ENCODE assay signal across 7 mouse cellular contexts in genomic region chr12:75310766-75311165, GRCm38 (mm10). TPM values are rescaled to one million over a fixed set of nuclear protein-coding genes. Genes with fewer than 3 reads are reported as not detected.
A peak's percentile ranks its signal among the peaks of the same experiment; 100 is the strongest.
DNase-seq lines count a peak whose midpoint lies in the region; ATAC-seq and TF ChIP-seq lines count a peak whose summit lies in the region.

No protein-coding gene starts in this region.

- H3K4me3 ChIP-seq in heart, embryonic 11.5 days (ENCODE audit: low read depth, low read length), result no peak overlapping the region; the same call in 1 of the 2 replicates
- peak overlapping the region; percentile 3; the same call in 1 of the 2 replicates for H3K4me3 ChIP-seq in limb, embryonic 13.5 days
- H3K4me3 ChIP-seq in cerebellum, adult 2 months (replicated peaks; ENCODE audit: insufficient read depth, low read depth, low read length), result no peak overlapping the region
- H3K4me3 ChIP-seq in midbrain, embryonic 11.5 days (ENCODE audit: low read depth, low read length), result no peak overlapping the region

- H3K27ac ChIP-seq in heart, embryonic 11.5 days (ENCODE audit: low read depth, low read length), result no peak overlapping the region
- H3K27ac ChIP-seq in limb, embryonic 13.5 days, result no peak overlapping the region
- H3K27ac ChIP-seq in cerebellum, adult 2 months (ENCODE audit: insufficient read depth, low read length), result no peak overlapping the region
- H3K27ac ChIP-seq in midbrain, embryonic 11.5 days (ENCODE audit: low read depth, low read length), result no peak overlapping the region

- ATAC-seq in heart, embryonic 11.5 days (replicated peaks; ENCODE audit: insufficient number of reproducible peaks, low FRiP score, low TSS enrichment), result no peak
- ATAC-seq in limb, embryonic 13.5 days (ENCODE audit: low FRiP score, low read depth), result no peak
- no peak for ATAC-seq in midbrain, embryonic 11.5 days (ENCODE audit: low FRiP score)

- H3K4me2 ChIP-seq in heart, embryonic 11.5 days, result peak overlapping the region; percentile 49
- H3K4me2 ChIP-seq in limb, embryonic 13.5 days (replicated peaks), result peak overlapping the region; percentile 85
- H3K4me2 ChIP-seq in midbrain, embryonic 11.5 days, result no peak overlapping the region

- no peak for TF ChIP-seq POLR2A in cerebellum, adult 2 months (IDR thresholded peaks at IDR 0.05; ENCODE audit: borderline replicate concordance, insufficient read depth, low read length)

- peak; percentile 6 for DNase-seq in ovary, adult 18-20 months (ENCODE audit: low spot score)
- DNase-seq in ovary, postnatal 10 days (ENCODE audit: low spot score), result no peak
- DNase-seq in layer of hippocampus, postnatal 25 days (ENCODE audit: extremely low spot score in 1 of 2, low spot score in 1 of 2), result no peak
- no peak for DNase-seq in cerebellum, adult 2 months
- DNase-seq in midbrain, embryonic 11.5 days (ENCODE audit: low spot score, missing footprints), result no peak

- H3K27me3 ChIP-seq in heart, embryonic 11.5 days (ENCODE audit: control insufficient read depth, insufficient read depth, low read length), result peaks cover 19% of the 10 kb centered on the region
- H3K27me3 ChIP-seq in limb, embryonic 13.5 days, result no peaks in the 10 kb centered on the region
- H3K27me3 ChIP-seq in cerebellum, adult 2 months (ENCODE audit: control insufficient read depth, insufficient read depth, low read length), result no peaks in the 10 kb centered on the region
- no peaks in the 10 kb centered on the region for H3K27me3 ChIP-seq in midbrain, embryonic 11.5 days (ENCODE audit: control insufficient read depth, insufficient read depth, low read length)

- no peak overlapping the region for H3K9ac ChIP-seq in heart, embryonic 11.5 days (ENCODE audit: low read depth, low read length)
- H3K9ac ChIP-seq in limb, embryonic 13.5 days, result no peak overlapping the region
- no peak overlapping the region for H3K9ac ChIP-seq in midbrain, embryonic 11.5 days (ENCODE audit: low read length)

- no peaks in the 10 kb centered on the region for H3K9me3 ChIP-seq in heart, embryonic 11.5 days (replicated peaks; ENCODE audit: control insufficient read depth, low read length)
- no peaks in the 10 kb centered on the region for H3K9me3 ChIP-seq in limb, embryonic 13.5 days
- no peaks in the 10 kb centered on the region for H3K9me3 ChIP-seq in midbrain, embryonic 11.5 days (ENCODE audit: control insufficient read depth, low read length)

- no peaks in the 10 kb centered on the region for H3K36me3 ChIP-seq in heart, embryonic 11.5 days (ENCODE audit: control insufficient read depth, insufficient read depth, low read length)
- no peaks in the 10 kb centered on the region for H3K36me3 ChIP-seq in limb, embryonic 13.5 days
- no peaks in the 10 kb centered on the region for H3K36me3 ChIP-seq in midbrain, embryonic 11.5 days (ENCODE audit: control insufficient read depth, insufficient read depth, low read length)

- peaks cover 2% of the 10 kb centered on the region; the same call in 1 of the 2 replicates for H3K4me1 ChIP-seq in heart, embryonic 11.5 days (ENCODE audit: control insufficient read depth, insufficient read depth, low read length)
- peaks cover 23% of the 10 kb centered on the region for H3K4me1 ChIP-seq in limb, embryonic 13.5 days
- no peaks in the 10 kb centered on the region; the same call in 1 of the 2 replicates for H3K4me1 ChIP-seq in cerebellum, adult 2 months (ENCODE audit: control insufficient read depth, insufficient read depth, low read length)
- peaks cover 6% of the 10 kb centered on the region; the same call in 1 of the 2 replicates for H3K4me1 ChIP-seq in midbrain, embryonic 11.5 days (ENCODE audit: control insufficient read depth, insufficient read depth, low read length)

- no peak for TF ChIP-seq CTCF in cerebellum, adult 2 months (IDR thresholded peaks at IDR 0.05; ENCODE audit: borderline replicate concordance, insufficient read depth, low read depth, low read length)

- 67% methylated on average over 12 of the region's 12 CpGs for WGBS in heart, embryonic 11.5 days (ENCODE audit: insufficient replicate concordance)
- WGBS in limb, embryonic 13.5 days, result 71% methylated on average over 12 of the region's 12 CpGs
- 91% methylated on average over 12 of the region's 12 CpGs for WGBS in cerebellum, adult 2 months
- 85% methylated on average over 12 of the region's 12 CpGs for WGBS in midbrain, embryonic 11.5 days

RNA-seq across cellular contexts. Expression of gene Rhoj, which starts 2.6 kb away (rescaled TPM):
- 33.3 and 39.1 TPM in 2 replicates for polyA plus RNA-seq in heart, embryonic 11.5 days (2014; fragmentation: Nextera tagmentation; extraction: Ambion mirVana)
- 65.1 and 69.0 TPM in 2 replicates for polyA plus RNA-seq in limb, embryonic 13.5 days (2015; fragmentation: Nextera tagmentation; extraction: Ambion mirVana)
- total RNA-seq in layer of hippocampus, postnatal 25 days (2021), result 1 to 10 TPM; 4.5 to 6.3 TPM
- polyA plus RNA-seq in cerebellum, adult 2 months (2012; rRNA removed), result 8.2 and 9.1 TPM in 2 replicates
- 24.8 TPM in 2 replicates for polyA plus RNA-seq in midbrain, embryonic 11.5 days (2014; fragmentation: Nextera tagmentation; extraction: Ambion mirVana)
